Mouse (Mus musculus) layer of hippocampus, postnatal 25 days (tissue): ENCODE measurements around the gene Ttc29. TPM values are rescaled to one million over a fixed set of nuclear protein-coding genes. Genes with fewer than 3 reads are reported as not detected.

ENCODE experiments used
- DNase-seq, 2 experiments: peaks; one replicate each; pipeline ENCODE4 v3.0.0; 2022; ENCODE audit warnings: mixed read lengths in 2 of 2, low spot score in 1 of 2; ENCODE audit errors: extremely low spot score in 1 of 2
- total RNA-seq, 2 experiments: library from RNA; stranded (reverse); gene quantifications; 2 replicates each; pipeline ENCODE4 v1.2.3; 2021

The Ttc29 gene
- total RNA-seq = under 1 TPM in 1 of 2 experiments, not detected in 1; 0.20 TPM

DNA sequence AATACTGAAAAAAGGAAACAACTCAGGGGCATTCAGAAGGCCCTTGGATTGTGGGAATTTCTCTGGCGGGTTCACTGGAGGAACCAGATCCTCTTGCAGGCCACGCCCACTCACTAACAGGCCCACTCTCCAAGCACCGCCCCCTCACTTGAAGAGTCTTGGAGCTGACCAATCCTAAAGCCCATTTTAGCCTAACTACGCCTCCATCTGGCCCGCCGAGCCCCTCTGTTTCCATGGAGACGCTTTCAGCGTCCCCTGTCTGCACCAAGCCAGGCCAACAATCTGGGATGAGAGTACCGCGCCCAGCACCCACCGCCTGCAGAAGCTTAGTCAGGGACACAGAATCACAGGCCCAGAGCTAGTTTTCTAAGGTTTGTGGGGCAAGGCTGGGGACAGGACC is at the start of gene Ttc29:
TSS of gene Ttc29 (plus strand) at position 224 of the 400 bp plus-strand sequence.
- peak in 1 of 2 experiments; percentile 4 for DNase-seq

DNA sequence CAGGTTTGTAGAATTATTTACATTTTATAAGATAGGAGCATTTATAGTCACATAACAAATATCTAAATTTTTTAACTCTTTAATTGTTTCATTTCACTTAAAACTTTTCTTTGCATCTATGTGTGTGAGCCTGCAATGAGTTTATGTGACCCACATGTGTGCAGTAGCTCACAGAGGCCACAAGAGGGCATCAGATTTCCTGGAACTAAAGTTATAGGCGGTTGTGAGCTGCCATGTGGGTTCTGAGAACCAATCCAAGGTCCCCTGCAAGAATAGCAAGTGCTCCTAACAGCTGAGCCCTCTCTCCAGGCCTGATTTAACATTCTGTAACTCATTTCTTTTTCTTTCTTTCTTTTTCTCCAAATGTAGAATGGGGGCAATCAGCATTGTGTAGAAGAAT is 41.7 kb upstream of the Ttc29 start:
- no peak for DNase-seq

DNA sequence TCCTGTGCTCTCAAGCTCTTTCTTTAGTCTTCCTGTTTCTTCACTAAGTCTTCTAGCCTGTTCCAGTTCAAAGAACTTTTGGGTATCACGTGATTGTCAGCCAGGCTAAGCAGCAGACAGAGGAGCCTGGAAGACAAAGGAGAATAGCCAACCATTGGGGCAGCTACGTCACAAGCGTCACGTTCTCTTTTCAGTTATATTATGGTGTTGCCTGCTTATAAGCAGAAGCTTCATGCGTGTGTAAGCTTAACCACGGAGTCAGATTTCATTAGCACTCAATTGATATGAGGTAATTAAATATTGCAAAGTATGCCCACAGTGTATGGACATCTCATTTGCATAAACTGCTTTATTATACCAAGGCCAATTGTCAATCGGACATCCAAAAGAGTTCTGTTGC is 30.4 kb upstream of the Ttc29 start:
- no peak for DNase-seq

DNA sequence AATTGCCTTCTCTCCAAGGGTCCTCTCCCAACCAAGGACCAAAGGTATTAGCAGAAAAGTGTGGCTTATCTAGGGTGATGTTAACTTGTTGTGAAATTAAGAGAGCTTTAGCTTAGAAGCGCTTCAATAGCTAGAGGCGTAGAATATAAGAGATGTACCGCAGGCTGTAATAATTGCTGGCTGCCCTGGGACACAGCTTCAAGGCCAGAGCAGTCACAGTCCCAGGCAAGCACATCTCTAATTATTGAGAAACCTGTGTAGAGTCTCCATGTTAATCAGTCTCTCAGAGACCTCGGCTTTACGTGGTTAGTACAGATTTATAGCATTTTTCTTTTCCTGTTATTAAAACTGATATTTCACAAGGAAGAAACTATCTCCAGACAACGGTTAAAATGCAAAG is 29.7 kb upstream of the Ttc29 start:
- no peak for DNase-seq

DNA sequence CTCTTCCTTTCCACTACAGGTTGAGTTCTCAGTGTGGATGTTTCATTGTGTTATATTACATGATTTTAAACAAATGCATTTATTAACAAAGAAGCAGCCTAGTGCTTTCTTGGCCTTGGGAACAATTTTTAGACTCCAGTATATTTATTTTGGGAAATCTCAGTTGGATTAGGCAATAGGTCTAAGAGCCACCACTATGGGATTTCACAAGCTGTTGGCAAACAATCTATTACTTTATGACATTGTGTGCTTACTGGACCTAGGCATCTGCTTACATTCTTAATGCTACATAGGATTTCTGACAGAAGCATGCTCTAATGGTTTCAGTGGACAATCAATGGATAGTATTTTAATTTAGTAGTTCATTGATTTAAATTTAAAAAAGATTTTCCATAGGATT is 26.0 kb upstream of the Ttc29 start:
- DNase-seq = no peak

DNA sequence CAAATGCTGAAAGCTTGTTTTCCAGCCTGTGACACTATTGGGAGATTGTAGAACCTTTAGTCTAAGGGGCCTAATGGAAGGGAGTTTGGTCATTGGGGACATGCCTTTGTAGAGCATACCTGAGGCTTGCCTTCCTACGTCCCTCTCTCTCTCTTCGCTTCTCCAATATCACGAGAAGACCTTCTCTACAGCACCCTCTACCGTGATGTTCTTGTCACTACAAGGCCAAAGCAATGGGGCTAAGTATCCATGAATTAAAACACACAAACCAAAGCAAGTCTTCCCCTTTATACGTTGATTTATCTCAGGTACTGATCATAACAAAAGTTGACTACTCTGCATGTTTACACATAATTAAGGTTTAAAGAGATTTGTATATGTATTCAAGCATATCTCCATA is 8.9 kb upstream of the Ttc29 start:
- no peak for DNase-seq

DNA sequence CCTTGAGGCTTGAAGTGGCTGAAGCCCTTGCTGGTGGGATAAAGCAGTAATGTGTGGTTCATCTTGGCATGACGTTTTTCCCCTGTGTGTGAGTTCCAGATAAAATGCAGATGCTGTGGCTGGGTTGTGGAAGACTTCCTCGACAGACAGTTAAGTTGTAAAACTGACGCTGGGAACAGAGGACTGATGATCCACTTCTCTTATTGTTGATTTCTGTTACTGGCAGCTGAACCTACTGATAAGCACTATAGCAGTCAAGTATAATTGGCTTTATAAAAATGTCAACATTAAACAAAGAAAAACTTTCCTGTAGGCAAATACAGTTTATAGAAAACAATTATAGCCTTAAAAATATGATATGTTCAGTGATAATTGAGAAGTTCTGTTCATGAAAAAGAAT is 2.7 kb upstream of the Ttc29 start:
- DNase-seq = no peak

DNA sequence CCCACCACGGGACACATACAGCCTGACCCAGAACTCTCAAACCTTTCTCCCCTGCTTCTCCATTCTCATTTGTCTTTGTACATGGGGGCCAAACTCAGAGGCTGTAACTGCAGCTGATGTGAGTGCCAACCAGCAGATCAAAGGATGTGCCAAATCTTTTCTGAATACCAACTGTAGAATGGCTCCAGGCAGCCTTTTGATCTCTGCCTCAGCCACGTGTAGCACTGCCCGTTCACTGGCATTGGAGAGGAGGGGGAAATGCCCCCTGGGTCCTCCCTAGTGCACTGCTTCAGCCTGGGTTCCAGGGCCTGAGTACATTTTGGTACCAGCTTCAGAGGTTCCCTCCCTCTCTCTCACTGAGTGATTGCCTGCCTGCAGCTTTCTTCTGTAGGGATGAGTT is 1.5 kb downstream of the Ttc29 start:
- no peak for DNase-seq

DNA sequence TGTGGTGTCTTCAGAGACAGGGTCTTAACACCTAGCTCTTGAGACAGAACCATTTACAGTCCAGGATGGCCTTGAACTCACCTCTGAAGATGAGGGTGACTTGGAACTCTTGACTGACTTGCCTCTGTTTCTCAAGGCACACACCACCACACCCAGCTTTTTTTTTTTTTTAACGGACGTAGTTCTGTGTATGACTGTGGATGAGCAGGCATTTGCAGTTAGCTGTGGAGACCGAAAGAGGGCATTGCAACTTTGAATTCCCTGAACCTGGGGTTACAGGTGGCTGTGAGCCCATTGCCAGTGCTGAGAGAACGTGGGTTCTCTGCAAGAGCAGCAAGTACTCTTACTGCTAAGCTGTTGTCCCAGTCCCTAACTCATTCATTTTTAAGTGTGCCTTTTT is 13.0 kb downstream of the Ttc29 start:
- DNase-seq = no peak

DNA sequence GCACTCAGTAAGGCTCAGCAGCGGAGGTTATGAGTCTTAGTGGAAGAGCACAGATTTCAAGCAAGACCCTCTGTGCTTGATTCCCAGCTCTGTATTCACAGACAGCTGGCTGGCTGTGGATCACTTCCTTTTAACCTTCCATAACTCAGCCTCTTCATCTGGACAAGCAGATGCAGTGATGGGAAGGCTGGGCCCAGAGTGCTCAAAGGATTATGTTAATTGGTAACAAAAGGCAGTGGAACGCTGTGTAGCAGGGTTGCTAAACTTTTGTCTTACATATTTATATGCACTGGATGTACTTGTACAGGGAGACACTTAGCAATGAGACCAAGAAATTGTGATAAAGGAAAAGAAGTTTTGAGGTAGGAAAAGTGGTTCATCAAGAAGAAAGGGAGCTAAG is 17.6 kb downstream of the Ttc29 start:
- DNase-seq = no peak

DNA sequence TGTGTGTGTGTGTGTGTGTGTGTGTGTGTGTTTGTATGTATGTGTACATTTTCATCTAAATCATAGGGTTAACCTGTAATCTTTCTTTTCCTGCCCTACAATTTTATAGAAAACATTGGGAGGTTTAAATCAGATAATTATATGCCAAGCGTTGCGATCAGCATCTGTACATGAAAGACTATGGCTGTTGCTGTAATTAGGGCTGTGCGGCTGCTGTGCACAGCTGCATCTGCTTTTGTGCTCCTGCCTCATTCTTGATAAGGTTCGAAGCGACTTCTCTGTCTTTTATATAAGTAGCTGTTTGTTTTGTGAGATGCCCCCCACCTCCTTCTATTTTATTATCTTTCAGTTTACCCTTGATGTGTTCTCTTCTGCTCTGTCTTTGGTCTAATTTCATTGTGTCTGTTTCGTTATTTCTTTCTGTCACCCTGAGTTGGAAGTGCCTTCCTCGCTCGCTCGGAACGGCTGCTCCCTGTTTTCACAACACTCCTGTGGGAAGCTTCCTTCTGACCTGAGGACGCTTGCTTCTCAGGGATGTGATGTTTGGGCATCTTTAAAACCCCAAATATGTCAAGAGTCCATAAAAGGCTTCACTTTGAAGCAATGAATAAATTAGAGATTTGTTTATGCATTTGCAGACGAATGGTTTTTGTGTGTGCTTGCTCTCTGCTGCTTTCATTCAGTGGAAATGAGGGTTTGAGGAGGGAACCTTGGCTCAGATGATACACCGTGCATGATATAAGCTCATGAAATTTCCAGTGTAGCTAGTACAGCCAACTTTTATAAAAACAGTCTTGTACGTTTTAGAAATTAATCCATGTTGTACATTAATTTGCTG is 20.0 kb downstream of the Ttc29 start:
- no peak for DNase-seq

DNA sequence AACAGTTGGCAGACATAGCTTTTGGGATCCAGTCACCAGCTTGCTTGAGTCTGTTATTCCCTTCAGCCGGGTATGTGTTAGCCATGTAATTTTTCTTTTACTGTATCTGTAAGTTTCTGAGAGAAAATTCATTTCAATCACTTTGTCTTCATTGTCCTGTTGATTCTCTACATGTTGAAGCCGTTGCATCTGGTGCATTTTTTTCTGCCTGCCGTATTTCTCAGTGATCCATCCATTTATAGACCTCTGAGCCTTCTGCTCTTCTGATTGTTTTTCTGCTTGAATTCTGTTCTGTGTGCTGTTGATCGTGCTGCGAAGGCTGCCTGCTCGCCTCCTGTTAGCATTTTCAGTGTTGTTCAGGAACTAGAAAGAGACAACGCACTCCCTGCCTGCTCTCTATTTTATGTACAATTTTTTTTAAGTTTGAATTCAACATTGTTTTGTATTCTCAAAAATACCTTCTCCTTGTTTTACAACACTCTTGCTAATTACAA is 20.7 kb downstream of the Ttc29 start:
- no peak for DNase-seq

DNA sequence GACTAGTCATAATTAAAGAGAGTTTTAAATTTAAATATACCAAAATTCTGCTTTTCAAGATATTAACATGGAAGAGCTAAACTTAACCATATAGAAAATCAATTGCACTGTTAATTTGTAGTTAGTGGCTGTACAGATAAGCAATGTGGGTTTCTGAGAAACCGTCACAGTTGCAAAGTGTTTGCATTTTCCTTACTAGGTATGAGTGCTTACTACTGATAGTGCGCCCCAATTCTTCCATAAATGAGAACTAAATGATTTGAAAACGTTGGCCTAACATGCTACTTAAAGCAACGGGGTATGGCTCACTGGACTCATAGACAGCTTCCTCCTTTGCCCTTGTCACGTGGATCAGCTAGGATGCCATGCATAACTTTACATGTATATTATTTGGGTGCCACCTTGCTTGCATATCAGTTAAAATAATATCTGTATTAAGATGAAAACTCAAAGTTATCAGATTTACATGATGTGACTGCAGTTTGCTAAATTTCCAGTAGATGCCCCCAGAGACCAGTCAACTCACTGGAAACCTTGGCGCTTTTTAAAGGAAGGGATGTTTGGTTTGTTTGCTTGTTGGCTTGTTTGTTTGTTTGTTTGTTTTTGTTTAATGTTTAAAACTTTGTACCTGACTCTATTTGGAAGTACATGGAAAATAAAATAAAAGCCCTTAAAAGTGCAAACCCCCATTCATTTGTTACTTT is 25.0 kb downstream of the Ttc29 start:
- peak in 1 of 2 experiments; percentile 47 for DNase-seq

DNA sequence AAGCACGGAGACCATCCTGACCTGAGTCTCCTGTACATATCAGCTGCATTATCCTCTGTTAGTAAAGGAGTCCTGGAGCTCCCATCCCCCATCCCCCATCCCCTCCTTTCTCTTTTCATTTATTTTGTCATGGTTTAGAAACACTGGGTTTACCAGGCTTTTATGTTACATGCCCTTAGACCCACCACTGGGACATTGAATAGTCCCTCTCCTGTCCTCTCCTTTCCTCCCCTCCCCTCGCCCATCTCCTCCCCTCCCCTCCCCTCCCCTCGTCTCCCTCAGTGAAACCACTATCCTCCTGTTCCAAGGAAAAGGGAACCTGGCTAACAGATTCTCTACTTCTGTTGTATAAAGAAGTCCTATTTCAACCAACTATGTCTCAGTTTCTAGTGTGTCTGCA is 38.0 kb downstream of the Ttc29 start:
- DNase-seq = no peak

DNA sequence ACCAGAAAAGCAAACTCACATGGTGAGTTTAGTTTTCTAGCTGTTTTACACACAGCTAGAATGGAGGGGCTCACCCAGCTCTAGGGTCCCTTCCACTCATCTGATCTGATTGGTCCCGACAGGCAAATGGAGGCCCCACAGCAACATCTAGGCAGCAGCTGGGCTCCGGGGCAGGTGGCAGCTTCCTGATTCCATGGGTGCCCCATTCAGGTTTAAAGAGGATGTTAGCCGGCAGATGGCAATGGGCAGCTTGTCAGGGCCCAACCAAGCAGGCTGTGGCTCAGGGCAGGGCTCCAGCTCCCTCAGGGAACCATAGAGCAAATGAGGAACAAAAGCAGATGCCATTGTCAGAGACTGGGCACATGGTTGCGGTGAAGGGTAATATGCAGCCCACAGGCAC is 41.3 kb downstream of the Ttc29 start:
- DNase-seq = no peak

DNA sequence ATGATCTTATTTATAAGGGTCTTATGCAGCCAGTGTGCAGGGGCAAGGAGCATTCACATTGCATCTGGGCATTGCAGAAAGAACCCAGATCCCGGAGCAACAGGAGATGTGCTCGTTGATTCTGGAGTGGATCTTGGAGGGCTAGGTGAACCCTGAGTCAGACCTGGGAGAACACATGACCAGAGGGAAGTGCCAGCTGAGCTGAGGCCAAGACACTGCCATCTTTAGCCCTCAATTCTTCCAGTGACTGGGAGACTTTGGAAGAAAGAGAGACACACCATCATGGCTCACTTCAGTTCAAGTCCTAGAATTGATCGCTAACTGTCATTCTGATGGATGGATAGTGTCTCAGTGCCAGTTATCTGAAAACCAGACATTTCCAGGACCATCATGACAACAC is 41.9 kb downstream of the Ttc29 start:
- DNase-seq = no peak

DNA sequence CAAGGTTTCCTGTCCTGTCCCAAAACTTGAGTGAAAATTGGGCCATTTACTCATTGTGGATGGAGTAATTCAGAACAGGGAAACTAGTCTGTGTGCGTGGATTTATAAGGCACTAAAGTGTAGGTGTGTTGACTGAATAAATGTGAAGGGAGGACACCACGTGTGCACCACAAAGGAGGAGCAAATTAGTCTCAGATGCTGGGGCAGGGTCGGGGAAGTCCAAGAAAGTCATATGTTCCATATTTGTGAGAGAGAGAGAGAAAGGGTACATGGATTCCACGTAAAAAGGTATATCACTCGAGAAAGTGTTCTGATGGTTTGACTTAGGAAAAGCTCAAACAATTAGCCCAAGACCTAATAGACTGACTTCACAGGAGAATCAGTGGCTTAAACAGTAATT is 52.4 kb downstream of the Ttc29 start:
- no peak for DNase-seq

DNA sequence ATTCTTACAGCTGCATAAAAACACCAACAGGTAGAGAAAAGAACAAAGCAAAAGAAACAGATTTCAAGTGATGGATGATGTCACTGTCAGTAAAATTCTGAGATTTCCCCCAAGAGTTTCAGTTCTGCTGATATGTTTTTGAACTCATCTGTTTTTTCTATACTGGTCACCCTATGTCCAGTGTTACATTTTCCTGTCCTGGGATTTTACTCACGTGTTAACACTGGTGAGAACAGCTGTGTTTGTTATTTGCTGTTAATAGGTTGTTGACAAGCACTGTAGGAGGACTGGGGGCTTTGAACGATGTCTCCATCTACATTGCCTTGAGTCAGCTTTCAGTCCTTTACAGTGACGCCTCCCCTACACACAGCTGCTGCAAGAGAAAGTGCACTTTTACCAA is 53.1 kb downstream of the Ttc29 start:
- DNase-seq = no peak

DNA sequence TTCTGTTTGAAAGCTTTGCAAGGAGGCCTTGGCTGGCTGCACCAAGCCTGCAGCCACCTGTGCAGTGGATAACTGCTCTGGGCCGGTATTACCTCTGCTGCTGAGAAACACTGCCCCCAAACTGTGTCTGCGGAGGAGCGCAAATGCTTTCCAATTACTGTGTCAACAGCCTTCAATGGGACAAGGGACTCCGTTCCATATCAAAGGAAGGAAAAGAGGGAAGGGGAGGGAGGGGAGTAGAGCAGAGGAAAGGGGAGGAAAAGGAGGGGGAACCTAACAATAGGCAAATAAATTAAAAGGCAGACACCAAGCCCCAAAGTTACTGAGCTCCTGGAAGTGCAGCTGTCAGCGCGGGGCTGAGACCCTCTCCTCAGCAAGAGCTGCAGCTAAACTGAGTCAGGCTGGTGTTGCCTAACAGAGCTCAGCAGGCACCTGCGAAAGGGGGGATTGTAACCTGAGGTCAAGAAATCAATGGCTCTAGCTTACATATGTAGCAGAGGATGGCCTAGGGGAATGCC is 54.9 kb downstream of the Ttc29 start:
- no peak for DNase-seq

DNA sequence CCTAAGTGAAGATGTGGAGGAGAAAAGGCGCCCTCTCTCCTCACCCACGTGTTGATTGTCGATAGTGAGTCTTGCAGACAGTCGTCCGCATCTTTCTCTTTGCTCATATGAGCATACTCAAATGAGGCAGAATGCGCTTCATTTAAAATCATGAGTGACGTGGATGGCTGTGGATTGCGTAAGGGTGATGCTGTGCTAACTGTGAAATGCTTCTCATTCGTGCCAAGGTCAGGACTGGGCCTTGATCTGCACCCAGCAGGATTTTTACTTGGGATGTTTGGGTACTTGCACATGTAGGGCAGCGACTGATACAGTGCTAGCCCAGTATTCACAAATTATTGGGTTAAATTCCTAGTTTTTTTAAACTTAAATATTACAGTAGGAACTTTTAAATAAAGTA is 56.2 kb downstream of the Ttc29 start:
- no peak for DNase-seq

DNA sequence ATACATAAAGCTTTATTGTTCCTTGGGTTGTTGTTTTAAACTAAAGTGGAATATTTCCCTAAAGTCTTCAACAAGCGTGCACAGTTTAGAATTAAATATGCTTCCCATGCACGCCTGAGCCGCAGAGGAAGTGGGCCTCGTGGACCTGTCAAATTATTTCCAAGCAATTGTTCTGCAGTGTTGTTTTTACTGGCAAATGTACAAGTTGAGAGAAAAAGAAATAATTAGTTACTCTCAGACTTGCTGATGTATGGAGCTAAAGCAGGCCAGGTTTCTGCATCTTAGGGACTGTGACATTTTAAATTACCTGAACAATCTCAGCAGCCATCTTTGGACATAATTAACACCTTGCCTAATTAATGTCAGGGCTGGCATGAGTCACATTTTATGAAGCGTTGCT is 58.3 kb downstream of the Ttc29 start:
- DNase-seq = no peak

DNA sequence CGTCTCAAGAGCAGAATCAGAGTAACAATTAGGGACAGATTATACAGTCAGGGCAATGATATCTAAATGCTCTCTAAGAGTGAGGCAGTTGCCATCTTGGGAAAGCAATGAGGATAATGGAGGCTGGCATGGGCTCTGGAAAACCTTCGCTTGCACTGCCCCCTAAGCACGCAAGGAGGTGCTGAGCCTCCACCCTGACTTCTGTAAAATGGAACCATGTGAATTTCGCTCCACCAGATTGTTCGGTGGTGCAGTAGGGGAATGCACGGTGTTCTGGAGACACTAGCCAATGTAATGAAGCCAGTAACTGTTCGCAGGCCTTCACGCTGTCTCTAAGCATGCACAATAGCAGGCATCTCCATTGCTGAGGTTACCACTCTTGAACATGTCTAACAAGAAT is 63.0 kb downstream of the Ttc29 start:
- no peak for DNase-seq
